Mouse (Mus musculus): ENCODE results near the gene Irgm2. TPM values are rescaled to one million over a fixed set of nuclear protein-coding genes. Genes with fewer than 3 reads are reported as not detected.
"Not testable (repeated sequence)": the region's sequence is repeated elsewhere in the genome, so short reads cannot be mapped to it uniquely, and the experiment has no call there.

Irgm2 gene
- polyA plus RNA-seq, 1 experiment: 0.01 TPM

- TF ChIP-seq CTCF (IDR thresholded peaks at IDR 0.05; ENCODE audit: control insufficient read depth, insufficient read depth, insufficient read length): peak; percentile 89
- TF ChIP-seq MYOG (IDR thresholded peaks at IDR 0.05; ENCODE audit: control insufficient read depth, extremely low read depth, insufficient read length): no peak
- TF ChIP-seq MAX (IDR thresholded peaks at IDR 0.05): no peak
- no peak for TF ChIP-seq USF1 (IDR thresholded peaks at IDR 0.05; ENCODE audit: low read depth)
- Histone ChIP-seq H3ac (ENCODE audit: control insufficient read depth, insufficient read length, low read depth) (no peak overlapping the region), H3K79me2 (ENCODE audit: control insufficient read depth, insufficient read depth) (no peaks in the 10 kb centered on the region), H3K36me3 (ENCODE audit: control insufficient read depth, insufficient read depth) (no peaks in the 10 kb centered on the region), H3K79me3 (ENCODE audit: low read depth) (no peaks in the 10 kb centered on the region), H3K27me3 (ENCODE audit: control insufficient read depth, insufficient read depth, insufficient read length) (peaks cover 6% of the 10 kb centered on the region), H3K4me3 (ENCODE audit: insufficient read depth, poor library complexity, severe bottlenecking) (no peak overlapping the region)
These were observed 26.2 kb downstream of the Irgm2 start for GRCm38 (mm10) chr11:58225655-58226054.

GRCm38 (mm10) chr11:58226425-58226824 lies 27.0 kb downstream of the Irgm2 start:
- H3K79me3 ChIP-seq (ENCODE audit: low read depth): no peaks in the 10 kb centered on the region
- H3ac ChIP-seq (ENCODE audit: control insufficient read depth, insufficient read length, low read depth): no peak overlapping the region
- H3K4me3 ChIP-seq (ENCODE audit: insufficient read depth, poor library complexity, severe bottlenecking): no peak overlapping the region
- TF ChIP-seq MYOG (IDR thresholded peaks at IDR 0.05; ENCODE audit: control insufficient read depth, extremely low read depth, insufficient read length): no peak
- no peak for TF ChIP-seq CEBPB (IDR thresholded peaks at IDR 0.05; ENCODE audit: low read depth)
- TF ChIP-seq MAX (IDR thresholded peaks at IDR 0.05): no peak
- no peak for TF ChIP-seq CTCF (IDR thresholded peaks at IDR 0.05; ENCODE audit: control insufficient read depth, insufficient read depth, insufficient read length)
- no peak for TF ChIP-seq FOSL1 (IDR thresholded peaks at IDR 0.05; ENCODE audit: insufficient read depth, low read length, poor library complexity, severe bottlenecking)
- TF ChIP-seq USF1 (IDR thresholded peaks at IDR 0.05; ENCODE audit: low read depth): no peak
- TF ChIP-seq MYOD1 (IDR thresholded peaks at IDR 0.05; ENCODE audit: control insufficient read depth, insufficient read length, low read depth): no peak
- H3K36me3 ChIP-seq (ENCODE audit: control insufficient read depth, insufficient read depth): no peaks in the 10 kb centered on the region
- no peaks in the 10 kb centered on the region for H3K79me2 ChIP-seq (ENCODE audit: control insufficient read depth, insufficient read depth)
- peaks cover 13% of the 10 kb centered on the region for H3K27me3 ChIP-seq (ENCODE audit: control insufficient read depth, insufficient read depth, insufficient read length)

- not testable (repeated sequence) for H3K36me3 ChIP-seq (ENCODE audit: control insufficient read depth, insufficient read depth); H3K79me2 ChIP-seq (ENCODE audit: control insufficient read depth, insufficient read depth); H3K4me3 ChIP-seq (ENCODE audit: insufficient read depth, poor library complexity, severe bottlenecking); H3K79me3 ChIP-seq (ENCODE audit: low read depth); H3ac ChIP-seq (ENCODE audit: control insufficient read depth, insufficient read length, low read depth)
- H3K27me3 ChIP-seq (ENCODE audit: control insufficient read depth, insufficient read depth, insufficient read length): peaks cover 27% of the 10 kb centered on the region
These were observed 28.6 kb downstream of the Irgm2 start for GRCm38 (mm10) chr11:58228021-58228420.

- Histone ChIP-seq H3ac (ENCODE audit: control insufficient read depth, insufficient read length, low read depth) (no peak overlapping the region), H3K79me2 (ENCODE audit: control insufficient read depth, insufficient read depth) (no peaks in the 10 kb centered on the region)
- TF ChIP-seq MYOD1 (IDR thresholded peaks at IDR 0.05; ENCODE audit: control insufficient read depth, insufficient read length, low read depth) (no peak), USF1 (IDR thresholded peaks at IDR 0.05; ENCODE audit: low read depth) (no peak), MYOG (IDR thresholded peaks at IDR 0.05; ENCODE audit: control insufficient read depth, extremely low read depth, insufficient read length) (no peak), FOSL1 (IDR thresholded peaks at IDR 0.05; ENCODE audit: insufficient read depth, low read length, poor library complexity, severe bottlenecking) (no peak), CTCF (IDR thresholded peaks at IDR 0.05; ENCODE audit: control insufficient read depth, insufficient read depth, insufficient read length) (no peak), CEBPB (IDR thresholded peaks at IDR 0.05; ENCODE audit: low read depth) (no peak), MAX (IDR thresholded peaks at IDR 0.05) (no peak)
These were observed 31.0 kb downstream of the Irgm2 start for GRCm38 (mm10) chr11:58230396-58230910.

GRCm38 (mm10) chr11:58231156-58231555 lies 31.7 kb downstream of the Irgm2 start:
- H3K79me2 ChIP-seq (ENCODE audit: control insufficient read depth, insufficient read depth): no peaks in the 10 kb centered on the region
- no peaks in the 10 kb centered on the region for H3K79me3 ChIP-seq (ENCODE audit: low read depth)
- H3K4me3 ChIP-seq (ENCODE audit: insufficient read depth, poor library complexity, severe bottlenecking): no peak overlapping the region
- no peak overlapping the region for H3ac ChIP-seq (ENCODE audit: control insufficient read depth, insufficient read length, low read depth)
- peaks cover 27% of the 10 kb centered on the region for H3K27me3 ChIP-seq (ENCODE audit: control insufficient read depth, insufficient read depth, insufficient read length)
- TF ChIP-seq CEBPB (IDR thresholded peaks at IDR 0.05; ENCODE audit: low read depth) (no peak), FOSL1 (IDR thresholded peaks at IDR 0.05; ENCODE audit: insufficient read depth, low read length, poor library complexity, severe bottlenecking) (no peak)
- H3K36me3 ChIP-seq (ENCODE audit: control insufficient read depth, insufficient read depth): no peaks in the 10 kb centered on the region

More at GRCm38 (mm10) chr11:58230396-58230910, 31.0 kb downstream of the Irgm2 start:
- Histone ChIP-seq H3K4me3 (ENCODE audit: insufficient read depth, poor library complexity, severe bottlenecking) (no peak overlapping the region), H3K79me3 (ENCODE audit: low read depth) (no peaks in the 10 kb centered on the region), H3K36me3 (ENCODE audit: control insufficient read depth, insufficient read depth) (no peaks in the 10 kb centered on the region), H3K27me3 (ENCODE audit: control insufficient read depth, insufficient read depth, insufficient read length) (peaks cover 27% of the 10 kb centered on the region)

- not testable (repeated sequence) for H3K79me3 ChIP-seq (ENCODE audit: low read depth); H3ac ChIP-seq (ENCODE audit: control insufficient read depth, insufficient read length, low read depth); H3K36me3 ChIP-seq (ENCODE audit: control insufficient read depth, insufficient read depth); H3K4me3 ChIP-seq (ENCODE audit: insufficient read depth, poor library complexity, severe bottlenecking); H3K79me2 ChIP-seq (ENCODE audit: control insufficient read depth, insufficient read depth)
- H3K27me3 ChIP-seq (ENCODE audit: control insufficient read depth, insufficient read depth, insufficient read length): peaks cover 24% of the 10 kb centered on the region
These were observed 35.1 kb downstream of the Irgm2 start for GRCm38 (mm10) chr11:58234551-58234950.

- no peak for TF ChIP-seq MAX (IDR thresholded peaks at IDR 0.05)
- no peak for TF ChIP-seq CTCF (IDR thresholded peaks at IDR 0.05; ENCODE audit: control insufficient read depth, insufficient read depth, insufficient read length)
- TF ChIP-seq MYOG (IDR thresholded peaks at IDR 0.05; ENCODE audit: control insufficient read depth, extremely low read depth, insufficient read length): no peak
- no peak for TF ChIP-seq CEBPB (IDR thresholded peaks at IDR 0.05; ENCODE audit: low read depth)
- TF ChIP-seq MYOD1 (IDR thresholded peaks at IDR 0.05; ENCODE audit: control insufficient read depth, insufficient read length, low read depth): no peak
- no peak for TF ChIP-seq USF1 (IDR thresholded peaks at IDR 0.05; ENCODE audit: low read depth)
- H3K27me3 ChIP-seq (ENCODE audit: control insufficient read depth, insufficient read depth, insufficient read length): peaks cover 24% of the 10 kb centered on the region
- no peaks in the 10 kb centered on the region for H3K79me2 ChIP-seq (ENCODE audit: control insufficient read depth, insufficient read depth)
- H3K79me3 ChIP-seq (ENCODE audit: low read depth): no peaks in the 10 kb centered on the region
- no peaks in the 10 kb centered on the region for H3K36me3 ChIP-seq (ENCODE audit: control insufficient read depth, insufficient read depth)
- no peak overlapping the region for H3K4me3 ChIP-seq (ENCODE audit: insufficient read depth, poor library complexity, severe bottlenecking)
- no peak overlapping the region for H3ac ChIP-seq (ENCODE audit: control insufficient read depth, insufficient read length, low read depth)
These were observed 35.7 kb downstream of the Irgm2 start for GRCm38 (mm10) chr11:58235152-58235551.

Data from C2C12 (cell line).